Mouse (Mus musculus) inflammation-experienced regulatory T-cells, adult 6 months (primary cell): ENCODE data around the gene Fam20a. TPM values are rescaled to one million over a fixed set of nuclear protein-coding genes. Genes with fewer than 3 reads are reported as not detected.
A peak's percentile ranks its signal among the peaks of the same experiment; 100 is the strongest.

ENCODE experiments used
- ATAC-seq: one replicate; pipeline ENCODE4 v1.8.0; 2017
- polyA plus RNA-seq, 3 experiments: library from polyadenylated mRNA; unstranded; fragments of 100-300 nt; shearing (Covaris generic); gene quantifications; one replicate each; pipeline ENCODE4 v1.2.1; 2017

Fam20a gene
- 1 to 10 TPM; 1.6 to 3.8 (median 3.6) TPM for polyA plus RNA-seq

DNA sequence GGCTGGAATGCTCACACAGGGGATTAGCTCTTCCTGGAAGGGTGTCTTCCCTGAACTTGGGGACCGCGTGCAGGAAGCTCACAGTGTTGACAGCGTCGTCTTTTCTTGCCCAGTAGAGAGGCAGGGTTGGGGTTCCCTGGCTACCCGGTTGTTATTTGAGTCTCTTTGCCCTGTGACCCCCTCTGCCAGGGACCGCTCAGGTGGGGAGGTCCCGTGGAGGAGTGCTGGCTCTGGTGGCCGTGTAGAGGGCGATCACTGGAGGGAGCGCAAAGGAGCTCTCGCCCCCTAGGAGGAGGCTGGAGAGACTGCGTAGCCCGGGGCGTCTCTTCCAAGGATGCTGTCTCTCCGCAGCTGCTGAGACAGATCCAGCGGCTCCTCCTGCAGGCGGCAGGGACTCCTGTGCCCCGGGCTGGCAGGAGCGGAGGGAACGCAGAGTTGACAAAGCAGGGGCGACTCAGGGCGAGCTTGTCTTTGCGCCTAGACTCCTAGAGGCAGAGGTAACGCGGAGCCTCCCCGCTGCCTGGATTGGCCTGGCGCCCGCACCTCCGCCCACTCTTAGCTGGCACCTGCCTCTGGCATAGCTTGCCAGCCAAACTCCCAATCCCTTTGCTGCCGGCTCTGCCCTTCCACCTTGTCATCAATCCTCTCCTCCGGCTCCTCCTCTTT lies at the start of gene Fam20a:
Gene Fam20a (minus strand): TSS at position 499 of the 666 bp plus-strand sequence.
- peak; percentile 25 for ATAC-seq

DNA sequence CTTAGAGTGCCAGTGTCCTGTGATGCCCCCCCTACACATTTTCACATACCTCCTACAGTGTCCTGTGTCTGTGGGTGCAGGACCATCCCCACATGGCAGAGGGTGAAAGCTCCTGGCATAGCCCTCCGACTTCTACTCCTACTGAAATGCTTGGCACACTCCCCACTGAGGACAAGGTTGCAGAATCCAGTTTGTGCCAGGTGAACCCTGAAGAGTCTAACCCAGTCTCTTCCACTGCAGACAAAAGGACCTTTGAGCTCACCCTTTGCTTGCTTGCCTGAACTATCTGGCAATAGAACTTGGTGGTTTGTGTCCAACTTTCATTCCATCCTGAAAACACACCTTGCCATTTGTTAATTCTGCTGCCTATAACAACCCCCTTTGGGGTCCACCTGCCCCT lies 49.3 kb upstream of the Fam20a start:
- no peak for ATAC-seq

DNA sequence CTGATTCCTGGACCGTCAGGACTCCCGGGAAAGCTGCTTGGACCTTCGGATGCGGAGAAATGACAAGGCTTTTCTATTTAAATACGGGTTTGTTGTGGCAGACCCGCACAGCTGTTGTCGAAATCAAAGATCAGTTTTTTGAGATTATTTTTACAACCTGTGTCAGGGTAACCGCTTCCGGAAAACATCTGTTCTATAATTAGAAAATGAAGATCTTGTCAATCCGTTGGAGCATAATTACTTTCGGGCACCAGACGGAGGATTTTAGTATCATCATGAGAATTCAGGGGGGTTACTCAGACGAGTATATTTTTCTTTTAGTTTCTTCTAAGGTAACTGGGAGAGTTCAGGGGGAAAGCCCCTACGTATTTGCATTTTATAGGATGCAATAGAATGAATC lies 48.1 kb upstream of the Fam20a start:
- peak; percentile 50 for ATAC-seq

DNA sequence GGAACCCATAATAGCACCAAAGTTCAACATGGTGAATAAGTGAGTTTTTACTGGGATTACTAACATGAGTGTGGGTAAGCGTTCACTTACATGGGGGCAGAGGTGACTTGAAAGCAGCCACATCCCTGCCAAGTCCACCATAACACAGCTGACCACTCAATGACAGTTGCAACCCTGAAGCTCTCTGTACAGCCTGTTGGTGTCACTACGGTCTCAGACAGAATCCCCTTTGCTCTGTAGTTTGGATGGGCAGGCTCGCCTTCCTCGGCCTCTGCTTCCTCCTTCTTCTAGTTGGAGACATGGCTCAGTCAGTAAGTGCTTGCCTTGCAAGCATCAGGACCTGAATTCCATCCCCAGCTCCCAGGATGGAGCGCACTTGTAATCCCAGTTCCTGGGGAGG lies 47.0 kb upstream of the Fam20a start:
- no peak for ATAC-seq

DNA sequence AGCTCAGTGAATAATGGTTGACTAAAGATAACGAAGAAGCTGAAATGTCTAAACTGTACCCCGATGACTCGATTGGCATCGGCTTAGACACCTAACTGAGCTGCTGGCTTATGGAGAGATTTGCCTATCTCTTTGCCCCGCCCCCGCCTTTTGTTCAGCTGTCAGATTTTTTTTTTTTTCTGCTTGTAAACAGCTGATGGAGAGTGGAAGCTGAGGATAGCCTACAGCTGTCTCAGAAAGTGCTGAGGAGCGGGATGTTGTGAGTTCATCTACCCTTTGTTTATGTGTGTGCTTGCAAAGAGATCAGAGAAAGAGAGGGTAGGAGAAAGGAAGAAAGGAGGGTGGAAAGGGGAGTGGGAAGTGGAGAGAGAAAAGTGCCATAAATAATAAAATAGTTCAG lies 38.0 kb upstream of the Fam20a start:
- ATAC-seq = no peak

DNA sequence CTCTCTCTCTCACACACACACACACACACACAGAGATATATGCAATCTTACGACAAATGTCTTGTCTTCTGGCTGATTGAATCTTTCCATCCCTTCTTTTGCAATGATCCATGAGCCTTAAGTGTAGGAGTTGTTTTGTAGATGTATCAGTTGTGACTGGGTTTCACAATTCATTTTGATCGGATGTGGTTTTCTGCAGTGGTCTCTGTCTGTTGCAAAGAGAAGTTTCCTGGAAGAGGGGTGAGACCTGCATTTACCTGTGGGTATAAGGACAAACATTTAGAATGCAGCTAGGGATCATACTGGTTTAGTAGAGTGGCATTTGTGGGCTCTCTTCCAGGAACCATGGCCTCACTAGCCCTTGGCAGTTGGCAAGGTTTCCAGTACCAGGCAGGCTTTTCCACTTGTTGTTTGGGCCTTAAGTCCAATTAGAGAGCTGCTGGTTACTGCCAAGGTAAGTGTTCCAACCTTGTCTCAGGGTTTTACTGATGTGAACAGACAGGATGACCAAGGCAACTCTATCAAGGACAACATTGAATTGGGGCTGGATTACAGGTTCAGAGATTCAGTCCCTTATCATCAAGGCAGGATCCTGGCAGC lies 36.6 kb upstream of the Fam20a start:
- ATAC-seq = peak; percentile 35

DNA sequence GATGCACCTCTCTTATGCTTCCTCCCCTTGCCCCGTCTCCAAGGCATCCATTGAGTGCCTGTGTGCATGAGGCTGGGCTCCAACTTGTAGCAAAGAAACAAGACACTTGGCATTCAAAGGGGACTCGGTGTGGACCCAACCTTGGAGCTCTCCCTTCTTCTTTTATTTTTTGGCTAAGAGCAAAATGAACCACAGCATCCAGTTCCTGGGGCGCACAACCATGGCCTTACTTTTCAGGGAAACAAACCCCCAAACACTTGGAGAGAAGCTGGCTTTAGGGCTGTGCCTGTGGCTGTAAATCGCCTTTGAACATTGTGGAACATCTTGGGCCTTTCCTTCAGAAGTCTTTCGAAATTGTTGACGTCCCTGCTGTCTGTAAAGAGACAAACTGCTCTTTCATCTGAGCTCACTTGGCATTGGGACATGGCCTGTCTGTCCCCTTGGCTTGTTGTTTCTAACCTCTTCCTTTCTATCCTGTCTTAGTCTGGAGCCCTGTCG lies 32.1 kb upstream of the Fam20a start:
- no peak for ATAC-seq

DNA sequence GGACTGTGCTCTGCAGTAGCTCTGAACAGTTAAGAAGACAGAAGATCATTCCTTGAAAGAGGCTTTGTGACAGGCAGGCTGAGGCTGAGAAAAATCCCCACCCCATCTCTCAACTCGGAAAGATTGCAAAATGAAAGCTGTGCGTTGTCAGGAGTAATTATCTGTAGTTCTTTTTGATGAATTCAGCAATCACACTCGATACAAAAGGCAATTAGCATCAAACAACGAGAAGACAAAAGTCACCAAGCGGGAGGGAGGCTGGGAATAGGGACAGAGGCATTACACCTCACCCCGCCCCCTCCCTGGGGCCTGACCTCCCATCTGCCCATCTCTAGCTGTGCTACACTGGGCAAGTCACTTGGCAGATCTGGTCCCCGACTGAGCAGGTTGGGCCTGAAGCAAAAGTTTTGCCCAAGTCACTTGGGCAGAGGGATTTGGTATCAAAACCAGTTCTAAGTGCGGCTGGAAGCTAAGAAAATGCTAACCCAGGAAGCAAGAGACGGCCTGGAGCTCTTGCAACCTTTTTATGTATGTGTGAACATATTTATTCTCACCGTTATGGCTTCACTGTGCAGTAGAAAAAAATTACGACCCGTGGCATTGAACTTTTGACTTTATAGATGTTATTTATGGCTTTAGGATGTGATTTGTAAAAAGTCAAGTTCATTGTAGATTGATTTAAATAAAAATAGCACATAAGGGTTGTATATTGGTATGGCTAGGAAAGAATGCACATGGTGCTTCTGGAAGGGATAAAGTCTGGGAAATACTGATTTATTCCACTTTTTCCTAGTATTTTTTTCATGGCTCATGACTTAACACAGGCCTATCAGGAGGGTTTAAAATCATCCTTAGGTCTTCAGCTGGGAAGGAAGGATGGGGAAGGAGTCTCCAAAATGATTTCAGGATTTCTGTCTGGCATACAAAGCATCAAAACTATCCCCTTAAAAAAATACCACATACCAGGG lies 29.8 kb upstream of the Fam20a start:
- no peak for ATAC-seq

DNA sequence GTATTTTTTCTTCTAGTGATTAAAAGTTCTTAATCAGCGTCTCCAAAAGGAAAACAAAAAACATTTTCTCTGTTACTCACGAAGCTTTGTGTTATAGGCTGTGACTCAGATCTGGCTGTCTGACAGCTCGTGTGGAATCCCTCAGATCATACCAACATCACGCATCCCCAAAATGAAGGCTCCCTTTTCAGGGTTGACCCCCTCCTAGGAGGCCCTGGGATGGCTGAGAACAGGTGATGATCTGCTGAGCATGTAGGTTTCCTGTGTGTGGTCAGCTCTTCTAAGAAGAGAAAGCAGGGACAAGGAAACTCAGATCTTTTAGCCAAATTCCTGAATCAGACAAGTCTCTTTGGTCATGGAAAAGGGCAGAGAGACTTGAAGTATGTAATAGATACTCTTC lies 23.1 kb upstream of the Fam20a start:
- ATAC-seq = no peak

DNA sequence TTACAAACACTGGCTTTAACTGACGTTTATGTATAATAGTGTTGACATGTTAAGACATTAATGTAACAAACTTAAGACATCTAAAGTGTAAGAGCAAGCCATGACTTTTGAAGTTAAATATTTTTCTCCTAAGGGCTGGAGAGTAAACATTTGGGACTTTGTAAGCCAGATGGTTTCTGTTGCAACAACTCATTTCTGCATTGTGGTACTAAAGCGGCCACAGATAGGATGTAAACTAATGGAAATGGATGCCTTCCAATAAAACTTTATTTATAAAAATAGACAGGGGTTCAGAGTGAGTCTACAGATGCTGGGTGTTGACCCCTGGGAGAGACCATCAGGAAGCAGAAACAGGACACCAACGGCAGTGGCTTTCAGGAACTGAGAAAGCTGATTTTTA lies 15.9 kb upstream of the Fam20a start:
- no peak for ATAC-seq

DNA sequence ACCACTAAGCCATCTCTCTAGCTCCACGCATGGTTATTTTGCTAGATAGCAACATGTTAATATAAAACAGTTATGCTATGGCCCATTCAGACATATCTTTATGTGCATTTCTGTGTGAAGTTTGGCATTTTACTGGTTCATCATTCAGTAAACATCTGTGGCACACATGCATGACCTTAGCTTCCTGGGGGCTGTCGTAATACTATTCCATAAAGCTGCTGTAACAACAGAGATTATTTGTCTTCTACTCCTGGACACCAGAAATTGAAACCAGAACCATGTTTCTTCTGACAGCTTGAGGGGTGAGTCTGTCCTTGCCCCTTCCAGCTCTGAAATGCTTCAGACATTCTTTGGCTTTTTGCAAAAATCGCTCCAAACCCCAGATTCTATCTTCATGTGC lies 14.3 kb upstream of the Fam20a start:
- ATAC-seq = no peak

DNA sequence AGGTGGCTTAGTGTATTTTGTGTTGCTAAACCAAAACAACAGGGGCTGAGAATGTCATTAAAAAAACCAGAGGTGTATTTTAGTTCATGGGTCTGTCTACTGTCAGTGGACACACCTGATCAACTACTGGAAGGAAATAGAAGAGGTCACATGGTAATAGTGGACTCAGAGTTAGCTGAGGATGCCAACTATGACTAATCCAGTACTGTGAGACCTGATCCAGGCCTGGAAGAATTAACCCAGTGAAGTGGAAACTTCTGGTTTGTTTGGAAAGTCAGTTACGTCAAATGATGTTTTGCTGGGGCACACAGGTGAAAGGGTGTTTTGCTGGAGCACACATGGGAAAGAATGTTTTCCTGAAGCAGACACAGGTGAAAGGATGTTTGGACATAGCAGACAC lies 12.3 kb upstream of the Fam20a start:
- ATAC-seq = no peak

DNA sequence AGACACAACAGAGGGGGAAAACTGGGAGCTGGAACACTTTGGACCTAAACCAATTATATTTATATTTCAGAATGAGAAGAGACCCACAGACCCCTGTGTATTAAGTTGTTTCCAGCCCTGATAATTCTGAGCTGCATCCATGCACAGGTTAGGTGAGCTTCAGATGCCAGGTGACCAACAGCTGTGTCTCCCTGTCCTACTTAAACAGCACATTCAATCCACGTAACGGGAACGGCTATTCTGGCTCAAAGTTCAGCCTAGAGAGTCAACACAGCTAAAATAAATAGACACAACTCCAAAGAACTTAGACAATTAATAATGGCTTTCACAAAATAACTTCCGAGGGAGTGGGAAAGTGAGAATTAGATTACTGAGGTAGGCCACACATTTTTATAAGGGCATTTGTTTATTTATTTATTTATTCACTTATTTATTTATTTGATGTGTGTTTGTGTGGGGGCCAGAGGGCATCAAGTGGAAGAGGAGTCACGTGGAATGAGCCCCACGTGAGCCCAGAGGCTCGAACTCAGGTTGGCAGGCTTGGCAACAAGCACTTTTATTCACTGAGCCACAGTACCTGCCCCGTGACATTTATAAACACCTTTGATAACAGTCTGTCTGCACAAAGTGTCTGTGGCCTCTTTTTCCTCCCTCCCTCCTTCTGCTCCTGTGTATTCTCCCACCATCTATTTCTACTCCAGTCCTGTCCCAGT lies 10.8 kb upstream of the Fam20a start:
- ATAC-seq = no peak

DNA sequence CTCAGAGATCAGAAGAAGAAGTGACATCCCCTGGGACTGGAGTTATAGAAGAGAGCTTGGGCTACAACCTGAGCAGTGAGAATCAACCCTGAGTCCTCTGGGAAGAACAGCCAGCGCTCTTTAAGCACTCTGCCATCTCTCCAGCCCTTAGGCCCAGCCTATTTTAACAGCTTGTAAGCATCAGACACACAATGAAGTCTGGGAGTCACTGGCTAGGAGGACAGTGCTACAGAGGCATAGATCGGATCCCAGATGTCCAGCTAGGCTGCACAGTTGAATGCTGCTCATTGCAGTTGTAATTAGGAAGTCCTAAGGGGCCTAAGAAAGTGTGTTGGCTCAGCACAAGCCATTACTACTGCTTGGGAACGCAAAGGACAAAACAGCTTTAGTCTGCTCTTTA lies 6.3 kb upstream of the Fam20a start:
- no peak for ATAC-seq

DNA sequence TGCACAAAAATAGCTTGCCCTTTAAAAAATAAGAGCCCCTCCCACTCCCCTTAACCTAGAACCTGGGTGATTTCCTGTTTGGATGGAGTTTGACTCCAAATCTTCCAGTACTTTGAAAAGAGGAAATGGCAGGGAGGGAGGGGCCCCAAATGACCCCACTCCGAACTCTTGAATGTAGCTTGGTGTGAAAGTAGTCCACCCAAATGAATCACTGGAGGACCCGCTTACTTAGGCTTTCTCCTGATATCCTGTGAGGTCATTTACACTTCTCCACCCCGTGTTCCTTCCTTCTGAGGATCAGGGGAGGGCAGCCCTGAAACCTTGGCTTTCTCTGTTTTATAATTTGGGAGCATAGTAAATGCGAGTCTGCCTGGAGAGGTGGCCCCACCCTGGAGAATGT lies 632 bp upstream of the Fam20a start:
- ATAC-seq = peak; percentile 35

DNA sequence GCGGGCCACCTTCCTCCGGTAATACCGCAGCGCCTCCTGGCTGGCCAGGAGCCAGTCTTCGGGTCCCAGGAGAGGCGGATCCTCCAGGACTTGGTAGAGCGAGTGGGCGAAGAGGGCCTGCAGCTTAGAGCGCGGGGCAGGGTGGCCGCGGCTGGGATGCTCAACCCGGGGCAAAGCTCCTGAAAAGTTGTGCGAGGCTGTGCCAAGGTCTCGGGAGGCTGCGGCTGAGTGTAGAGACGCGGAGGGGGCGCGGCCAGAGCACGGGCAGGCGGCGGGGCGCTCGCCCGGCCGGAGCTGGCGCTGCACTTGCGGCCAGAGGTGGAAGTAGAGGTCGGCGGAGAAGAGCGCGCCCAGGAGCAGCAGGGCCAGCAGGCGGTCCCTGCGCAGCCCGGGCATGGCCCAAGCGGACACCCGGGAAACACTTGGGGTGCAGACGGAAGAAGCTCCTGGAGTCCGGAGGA lies 729 bp downstream of the Fam20a start:
- no peak for ATAC-seq

DNA sequence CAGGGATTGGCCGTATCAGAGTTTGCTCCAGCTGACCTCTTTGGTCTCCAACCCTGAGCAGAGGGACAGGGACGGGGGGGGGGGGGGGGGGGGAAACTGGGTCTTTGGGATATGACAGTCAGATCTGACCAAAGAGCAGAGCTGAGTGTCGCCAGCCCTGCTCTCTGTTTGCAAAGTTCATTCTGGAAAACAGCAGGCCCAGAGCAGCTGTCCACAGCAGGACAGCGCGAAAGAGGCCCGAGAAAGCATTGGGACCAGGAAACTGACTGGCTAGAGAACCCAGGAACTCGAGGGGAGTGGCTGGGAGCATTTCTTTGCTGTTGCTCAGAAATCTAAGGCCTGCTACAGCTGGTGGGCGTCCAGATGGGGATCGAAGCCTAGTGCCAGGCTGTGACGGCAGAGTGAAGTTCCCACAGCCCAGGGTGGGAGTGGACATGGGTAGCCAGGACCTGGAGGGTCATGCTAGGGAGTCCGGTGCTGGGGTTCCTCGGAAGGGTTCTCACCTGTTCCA lies 1.2 kb downstream of the Fam20a start:
- ATAC-seq = no peak

DNA sequence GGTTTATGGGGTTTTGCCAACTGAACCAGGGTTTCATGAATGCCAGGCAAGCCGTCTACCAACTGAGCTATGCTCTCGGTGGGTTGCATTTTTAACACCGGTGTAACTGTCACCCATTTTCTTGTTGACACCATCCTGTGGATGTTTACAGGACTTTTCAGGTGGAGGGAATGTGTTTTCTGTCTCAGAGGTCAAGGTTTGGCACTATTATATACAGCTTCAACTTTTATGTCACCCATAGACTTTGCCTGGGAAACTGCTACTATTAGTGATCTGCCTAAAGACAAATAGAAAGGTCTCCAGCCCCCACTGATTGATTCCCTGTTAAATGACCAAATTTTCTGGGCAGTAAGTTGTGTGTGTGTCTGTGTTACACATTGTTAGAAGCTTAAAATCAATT lies 2.7 kb downstream of the Fam20a start:
- ATAC-seq = no peak

DNA sequence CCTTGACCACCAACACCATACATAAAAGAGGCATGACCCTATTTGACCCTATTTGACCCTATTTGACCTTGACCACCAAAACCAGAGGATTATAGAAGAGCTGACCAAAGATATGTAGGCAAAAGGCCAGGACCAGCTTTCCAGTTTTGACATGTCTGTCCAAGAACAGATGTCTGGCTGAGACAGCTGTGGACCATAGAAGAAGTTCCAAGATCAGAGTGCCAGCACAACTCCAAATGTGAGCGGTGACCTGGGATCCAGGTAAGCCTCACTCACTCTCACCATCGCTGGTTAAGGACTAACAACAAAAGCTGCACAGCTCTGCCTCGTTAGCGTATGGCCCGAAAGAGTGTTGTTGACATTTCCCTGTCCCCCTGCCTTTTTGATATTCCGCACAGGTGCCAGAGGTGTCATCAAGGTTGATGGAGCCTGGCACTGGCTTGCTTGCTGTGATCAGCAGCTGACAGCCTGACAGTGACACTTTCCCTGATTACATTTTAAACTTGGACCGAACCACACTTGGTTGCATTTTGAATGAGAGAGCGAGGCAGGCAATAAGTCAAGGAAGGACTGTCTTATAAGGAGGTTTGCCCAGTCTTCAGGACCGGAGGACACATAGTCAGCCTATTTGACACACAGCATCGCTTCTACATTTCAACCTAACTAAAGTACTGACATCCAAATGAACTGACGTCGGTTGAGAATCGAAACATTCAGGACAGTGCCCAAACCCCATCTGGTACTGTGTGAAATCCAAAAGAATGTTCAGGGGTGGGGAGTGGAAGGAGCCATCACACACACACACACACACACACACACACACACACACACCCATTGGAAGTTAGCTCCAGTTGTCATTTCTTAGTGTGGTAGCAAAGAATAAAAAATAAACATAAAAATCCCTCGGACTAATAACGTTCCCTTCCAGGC lies 3.8 kb downstream of the Fam20a start:
- ATAC-seq = no peak

DNA sequence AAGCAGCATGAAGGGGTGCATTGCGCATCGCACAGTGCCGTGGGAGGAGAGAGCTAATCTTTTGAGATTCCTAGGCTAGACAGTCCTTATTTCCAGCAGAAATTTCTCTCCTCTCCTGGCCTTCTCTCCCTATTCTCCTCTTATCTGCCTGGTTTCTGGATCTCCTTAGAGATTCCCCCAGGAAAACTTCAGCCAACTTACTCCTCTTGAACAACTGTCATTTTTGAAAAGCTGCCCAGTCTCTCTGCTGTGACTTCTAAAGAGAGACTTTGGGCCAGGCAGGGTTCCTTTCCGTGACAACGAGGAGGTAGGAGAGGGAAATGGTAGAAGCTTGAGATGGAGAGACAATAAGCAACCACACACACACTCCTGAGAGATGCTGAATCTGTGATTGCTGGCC lies 4.6 kb downstream of the Fam20a start:
- no peak for ATAC-seq

DNA sequence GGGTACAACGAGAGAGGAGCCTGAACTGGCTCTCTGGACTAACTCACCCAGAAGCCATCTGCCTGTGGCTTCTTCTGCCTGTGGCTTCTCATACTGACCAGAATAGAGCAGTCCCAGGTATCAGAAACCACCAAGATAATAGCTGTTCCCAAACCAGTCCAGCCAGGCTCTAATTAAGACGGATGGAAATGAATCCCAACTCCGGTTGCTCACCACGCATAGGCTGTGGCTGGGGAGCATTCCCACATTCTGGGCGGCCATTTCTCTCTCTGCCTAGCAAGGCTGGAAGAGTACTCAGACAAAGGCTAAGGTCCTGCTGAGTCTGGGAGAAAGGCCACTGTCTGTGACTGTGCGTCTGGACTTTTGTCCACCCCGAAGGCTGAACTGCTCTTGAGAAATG lies 5.1 kb downstream of the Fam20a start:
- no peak for ATAC-seq
